Mouse (Mus musculus): ENCODE measurements around the gene Phkg1. TPM values are rescaled to one million over a fixed set of nuclear protein-coding genes. Genes with fewer than 3 reads are reported as not detected.

Gene Phkg1
- polyA plus RNA-seq, 1 experiment from 2014 or later = 0.08 TPM

- WGBS = 33% methylated on average over 2 of the region's 2 CpGs
Observed at GRCm38 (mm10) chr5:129940281-129940680, 41.9 kb upstream of the Phkg1 start.

DNA sequence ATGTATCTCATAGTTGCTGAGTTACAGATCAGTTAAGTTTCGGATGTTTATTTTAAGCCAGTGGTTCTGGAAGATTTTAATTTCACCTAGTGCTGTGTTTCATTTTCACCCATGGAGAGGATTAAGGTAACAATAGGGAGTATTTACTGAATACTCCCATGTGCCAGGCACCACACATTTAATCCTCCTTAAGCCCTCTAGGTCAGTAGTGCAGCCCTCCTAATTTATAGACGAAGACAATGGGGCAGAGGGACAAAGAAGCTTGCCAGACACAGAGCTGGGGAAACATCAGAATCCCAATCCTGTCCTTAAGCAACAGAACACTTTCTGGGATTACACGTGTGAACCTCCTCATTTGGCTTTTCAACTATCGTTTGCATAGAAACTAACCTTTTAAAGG, 38.6 kb upstream of the Phkg1 start:
- DNase-seq (ENCODE audit: low spot score) (no peak), ATAC-seq (no peak)
- H3K4me2 ChIP-seq (replicated peaks; ENCODE audit: low read depth, low read length) = no peak overlapping the region
- no peaks in the 10 kb centered on the region for H3K27me3 ChIP-seq (replicated peaks; ENCODE audit: insufficient read depth, low read length)
- no peak overlapping the region for H3K4me3 ChIP-seq (ENCODE audit: low read depth, low read length)
- no peak for TF ChIP-seq CTCF (IDR thresholded peaks at IDR 0.05)
- no peak for TF ChIP-seq EP300 (IDR thresholded peaks at IDR 0.05)
- no peak overlapping the region for H3K27ac ChIP-seq (ENCODE audit: low read length)
- no peaks in the 10 kb centered on the region for H3K36me3 ChIP-seq (ENCODE audit: insufficient read depth, low read length)
- no peaks in the 10 kb centered on the region for H3K9me3 ChIP-seq (ENCODE audit: low read length)
- no peaks in the 10 kb centered on the region for H3K4me1 ChIP-seq (ENCODE audit: insufficient read depth, low read depth, low read length)
- no peak overlapping the region for H3K9ac ChIP-seq (replicated peaks; ENCODE audit: low read depth)
- 51% methylated on average over 4 of the region's 4 CpGs for WGBS

More at GRCm38 (mm10) chr5:129940281-129940680, 41.9 kb upstream of the Phkg1 start:
- H3K9me3 ChIP-seq (ENCODE audit: low read length) = no peaks in the 10 kb centered on the region
- DNase-seq (ENCODE audit: low spot score) (no peak), ATAC-seq (no peak)
- no peak overlapping the region for H3K4me3 ChIP-seq (ENCODE audit: low read depth, low read length)
- H3K27me3 ChIP-seq (replicated peaks; ENCODE audit: insufficient read depth, low read length) = no peaks in the 10 kb centered on the region
- TF ChIP-seq CTCF (IDR thresholded peaks at IDR 0.05) = no peak
- no peak for TF ChIP-seq EP300 (IDR thresholded peaks at IDR 0.05)
- H3K27ac ChIP-seq (ENCODE audit: low read length) = no peak overlapping the region
- H3K36me3 ChIP-seq (ENCODE audit: insufficient read depth, low read length) = no peaks in the 10 kb centered on the region
- no peaks in the 10 kb centered on the region for H3K4me1 ChIP-seq (ENCODE audit: insufficient read depth, low read depth, low read length)
- H3K4me2 ChIP-seq (replicated peaks; ENCODE audit: low read depth, low read length) = no peak overlapping the region; the same call in 1 of the 2 replicates
- no peak overlapping the region for H3K9ac ChIP-seq (replicated peaks; ENCODE audit: low read depth)

GRCm38 (mm10) chr5:129929924-129930855, 31.8 kb upstream of the Phkg1 start:
- Histone ChIP-seq H3K27me3 (replicated peaks; ENCODE audit: insufficient read depth, low read length) (no peaks in the 10 kb centered on the region), H3K4me1 (ENCODE audit: insufficient read depth, low read depth, low read length) (no peaks in the 10 kb centered on the region), H3K9me3 (ENCODE audit: low read length) (no peaks in the 10 kb centered on the region), H3K4me3 (ENCODE audit: low read depth, low read length) (no peak overlapping the region), H3K9ac (replicated peaks; ENCODE audit: low read depth) (no peak overlapping the region), H3K4me2 (replicated peaks; ENCODE audit: low read depth, low read length) (no peak overlapping the region), H3K27ac (ENCODE audit: low read length) (peak overlapping the region; percentile 52), H3K36me3 (ENCODE audit: insufficient read depth, low read length) (no peaks in the 10 kb centered on the region)
- peak; percentile 95 for ATAC-seq
- WGBS = 29% methylated on average over 9 of the region's 9 CpGs
- TF ChIP-seq EP300 (IDR thresholded peaks at IDR 0.05) (peak; percentile 66), CTCF (IDR thresholded peaks at IDR 0.05) (no peak)
- DNase-seq (ENCODE audit: low spot score) = peak; percentile 96

DNA sequence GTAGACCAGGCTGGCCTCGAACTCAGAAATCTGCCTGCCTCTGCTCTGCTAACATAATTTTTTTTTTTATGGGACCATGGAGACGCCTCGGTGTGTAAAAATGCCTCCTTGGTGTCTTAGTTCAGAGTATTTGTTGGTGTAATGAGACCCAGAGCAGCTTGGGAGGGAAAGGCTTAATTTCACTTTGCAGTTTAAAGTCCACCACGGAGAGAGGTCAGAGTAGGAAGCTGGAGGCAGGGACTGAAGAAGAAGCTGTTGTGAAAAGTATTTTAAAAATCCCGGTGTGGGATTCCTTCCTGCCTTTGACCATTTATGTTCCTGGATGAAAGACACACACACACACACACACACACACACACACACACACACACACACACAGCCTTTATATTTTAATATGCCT, 27.6 kb upstream of the Phkg1 start:
- no peak for ATAC-seq
- DNase-seq (ENCODE audit: low spot score) = no peak
- Histone ChIP-seq H3K9me3 (ENCODE audit: low read length) (no peaks in the 10 kb centered on the region), H3K27me3 (replicated peaks; ENCODE audit: insufficient read depth, low read length) (no peaks in the 10 kb centered on the region), H3K36me3 (ENCODE audit: insufficient read depth, low read length) (no peaks in the 10 kb centered on the region), H3K4me1 (ENCODE audit: insufficient read depth, low read depth, low read length) (no peaks in the 10 kb centered on the region), H3K4me2 (replicated peaks; ENCODE audit: low read depth, low read length) (no peak overlapping the region), H3K27ac (ENCODE audit: low read length) (no peak overlapping the region), H3K4me3 (ENCODE audit: low read depth, low read length) (no peak overlapping the region), H3K9ac (replicated peaks; ENCODE audit: low read depth) (no peak overlapping the region)
- WGBS = 72% methylated on average over 5 of the region's 5 CpGs
- TF ChIP-seq CTCF (IDR thresholded peaks at IDR 0.05) (no peak), EP300 (IDR thresholded peaks at IDR 0.05) (no peak)

DNA sequence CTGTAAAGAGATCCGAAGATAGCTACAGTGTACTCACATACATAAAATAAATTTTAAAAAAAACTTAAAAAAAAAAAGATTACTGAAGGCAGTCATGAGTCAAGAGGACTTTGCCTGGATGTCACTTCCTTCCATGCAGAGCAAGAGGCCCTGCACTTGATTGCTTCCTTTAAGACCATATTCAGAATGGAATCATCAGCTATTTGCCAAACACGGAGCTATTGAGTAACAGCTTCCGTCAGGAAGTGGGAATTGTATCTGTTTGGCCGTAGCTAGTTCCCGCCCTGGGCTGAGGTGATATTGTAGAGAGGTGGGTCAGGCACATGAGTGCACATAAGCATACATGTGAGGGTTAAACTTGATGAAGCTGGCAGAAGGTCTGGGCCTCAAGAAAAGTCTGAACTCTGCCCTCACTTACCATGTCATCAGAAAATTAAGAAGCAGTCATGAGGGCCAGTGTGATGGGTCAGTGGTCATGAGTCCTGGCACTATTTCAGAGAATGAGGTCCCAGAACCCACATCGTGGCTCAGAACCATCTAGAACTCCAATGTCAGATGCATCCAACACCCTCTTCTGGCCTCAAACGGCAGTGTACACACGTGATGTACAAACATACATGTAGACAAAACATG, 26.6 kb upstream of the Phkg1 start:
- no peaks in the 10 kb centered on the region for H3K4me1 ChIP-seq (ENCODE audit: insufficient read depth, low read depth, low read length)
- H3K9ac ChIP-seq (replicated peaks; ENCODE audit: low read depth) = no peak overlapping the region
- ATAC-seq = no peak
- no peak overlapping the region for H3K4me2 ChIP-seq (replicated peaks; ENCODE audit: low read depth, low read length)
- no peak overlapping the region for H3K4me3 ChIP-seq (ENCODE audit: low read depth, low read length)
- H3K9me3 ChIP-seq (ENCODE audit: low read length) = no peaks in the 10 kb centered on the region
- no peaks in the 10 kb centered on the region for H3K36me3 ChIP-seq (ENCODE audit: insufficient read depth, low read length)
- WGBS = 58% methylated on average over 8 of the region's 8 CpGs
- no peak overlapping the region for H3K27ac ChIP-seq (ENCODE audit: low read length)
- no peak for TF ChIP-seq EP300 (IDR thresholded peaks at IDR 0.05)
- no peak for TF ChIP-seq CTCF (IDR thresholded peaks at IDR 0.05)
- H3K27me3 ChIP-seq (replicated peaks; ENCODE audit: insufficient read depth, low read length) = no peaks in the 10 kb centered on the region
- no peak for DNase-seq (ENCODE audit: low spot score)

- TF ChIP-seq EP300 (IDR thresholded peaks at IDR 0.05) (no peak), CTCF (IDR thresholded peaks at IDR 0.05) (no peak; the same call in 1 of the 2 replicates)
- ATAC-seq (no peak), DNase-seq (ENCODE audit: low spot score) (no peak)
- Histone ChIP-seq H3K27me3 (replicated peaks; ENCODE audit: insufficient read depth, low read length) (no peaks in the 10 kb centered on the region), H3K36me3 (ENCODE audit: insufficient read depth, low read length) (no peaks in the 10 kb centered on the region), H3K4me2 (replicated peaks; ENCODE audit: low read depth, low read length) (no peak overlapping the region), H3K4me1 (ENCODE audit: insufficient read depth, low read depth, low read length) (no peaks in the 10 kb centered on the region), H3K9ac (replicated peaks; ENCODE audit: low read depth) (no peak overlapping the region), H3K27ac (ENCODE audit: low read length) (no peak overlapping the region), H3K4me3 (ENCODE audit: low read depth, low read length) (no peak overlapping the region), H3K9me3 (ENCODE audit: low read length) (no peaks in the 10 kb centered on the region)
- 96% methylated on average over 4 of the region's 4 CpGs for WGBS
Observed at GRCm38 (mm10) chr5:129921972-129922371, 23.6 kb upstream of the Phkg1 start.
